Mouse (Mus musculus): ENCODE data around the gene Kpna7. TPM values are rescaled to one million over a fixed set of nuclear protein-coding genes. Genes with fewer than 3 reads are reported as not detected.

Gene Kpna7
- total RNA-seq, 4 experiments from 2014 or later: not detected

- DNase-seq: no peak
Measured at GRCm38 (mm10) chr5:144958271-144958670, 125.6 kb downstream of the Kpna7 start.

GRCm38 (mm10) chr5:144954432-144954831 lies 129.4 kb downstream of the Kpna7 start:
- no peak for DNase-seq

- no peak for DNase-seq
Measured at GRCm38 (mm10) chr5:144952592-144952991, 131.2 kb downstream of the Kpna7 start.

GRCm38 (mm10) chr5:144950428-144951051 lies 133.3 kb downstream of the Kpna7 start:
- no peak for DNase-seq

GRCm38 (mm10) chr5:144949856-144950255 lies 134.0 kb downstream of the Kpna7 start:
- DNase-seq: no peak

DNA sequence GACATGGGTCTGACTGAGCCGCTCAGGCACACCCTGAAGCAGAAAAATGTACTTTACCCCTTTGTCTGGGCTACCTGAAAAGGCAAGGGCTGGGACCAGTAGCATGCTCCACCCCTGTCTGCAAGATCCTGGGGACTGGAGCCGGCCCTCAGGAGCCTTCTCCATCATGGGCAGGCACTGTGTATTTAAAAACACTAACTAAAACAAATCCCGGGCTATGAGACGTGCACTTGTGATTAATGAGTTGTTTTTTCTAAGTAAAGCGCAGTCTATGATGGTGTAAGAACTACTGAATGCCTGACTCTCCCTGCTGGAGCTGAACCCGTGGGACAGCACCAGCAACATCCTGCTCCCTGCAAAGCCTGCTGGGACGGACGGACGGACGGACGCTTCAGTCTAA lies 135.4 kb downstream of the Kpna7 start:
- no peak for DNase-seq

DNA sequence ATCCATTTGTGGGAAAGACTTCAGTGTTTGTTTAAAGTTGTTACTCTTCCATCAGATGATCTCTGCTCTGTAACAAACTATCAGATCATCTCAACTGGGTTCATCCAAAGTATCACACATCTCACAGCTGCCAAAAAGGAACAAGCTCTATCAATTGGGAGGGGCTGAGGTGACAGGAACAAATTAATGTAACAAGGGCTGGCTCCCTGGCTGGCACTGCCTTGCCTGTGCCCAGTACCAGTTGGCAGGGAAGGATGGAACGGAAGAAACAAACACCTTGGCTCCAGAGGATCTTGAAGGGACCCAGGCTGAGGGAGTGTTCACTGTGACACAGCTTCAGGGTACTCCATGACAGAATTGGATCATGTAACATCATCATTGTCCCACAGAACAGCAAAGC lies 135.8 kb downstream of the Kpna7 start:
- no peak for DNase-seq

DNA sequence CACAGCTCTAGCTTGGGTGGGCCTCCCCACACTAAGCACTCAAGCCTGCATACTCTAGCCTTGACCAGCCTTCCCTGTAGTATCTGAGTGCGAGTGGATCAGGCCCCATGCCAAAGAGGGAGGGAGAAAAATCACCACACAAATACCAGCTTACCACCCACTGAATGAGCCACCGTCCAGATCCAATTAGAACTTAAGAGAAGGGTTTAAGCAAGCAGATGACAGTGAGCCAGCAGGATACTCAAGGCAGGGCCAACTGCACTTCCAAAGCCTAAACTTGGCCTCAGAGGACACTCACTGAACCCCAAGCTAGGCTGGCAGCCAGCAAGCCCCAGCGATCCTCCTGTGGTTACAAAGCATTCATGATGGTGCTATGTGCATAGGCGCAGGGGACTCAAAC lies 137.8 kb downstream of the Kpna7 start:
- DNase-seq: peak; percentile 75

DNA sequence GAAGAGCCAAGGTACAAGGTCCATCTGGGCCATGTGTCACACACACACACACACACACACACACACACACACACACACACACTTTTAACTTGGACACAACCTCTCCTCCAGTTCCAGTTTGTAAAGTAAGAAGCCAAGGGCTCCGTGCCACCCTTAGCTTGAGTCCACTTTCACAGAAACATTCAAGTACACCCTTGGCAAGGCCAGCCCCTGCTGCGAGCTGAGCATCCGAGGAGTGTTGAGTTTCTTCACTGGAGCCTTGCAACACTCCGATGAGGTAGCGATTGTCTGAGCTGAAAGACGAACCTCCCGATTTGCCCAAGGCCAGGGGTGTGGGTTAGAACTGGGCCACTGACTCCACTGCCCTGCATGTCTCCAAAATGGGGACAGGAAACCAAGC lies 138.9 kb downstream of the Kpna7 start:
- DNase-seq: peak; percentile 60

DNA sequence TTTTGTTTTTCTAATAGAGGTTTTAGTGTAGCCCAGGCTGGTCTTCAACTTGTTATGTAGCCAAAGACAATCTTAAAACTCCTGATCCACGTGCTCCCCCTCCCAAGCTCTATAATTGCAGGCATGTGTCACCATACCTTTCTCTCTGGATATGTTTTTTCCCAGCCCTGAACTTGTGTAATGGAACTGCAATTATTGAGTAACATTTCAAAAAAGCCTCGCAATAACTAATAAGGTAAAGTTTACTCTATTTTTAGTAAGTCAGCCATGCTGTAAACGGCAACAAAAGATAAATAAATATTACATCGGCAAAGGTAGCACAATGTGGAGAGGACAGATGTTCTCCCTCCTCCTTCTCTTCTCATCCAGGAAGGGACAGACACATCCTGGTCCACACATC lies 139.5 kb downstream of the Kpna7 start:
- DNase-seq: no peak

- no peak for DNase-seq
Measured at GRCm38 (mm10) chr5:144943346-144943745, 140.5 kb downstream of the Kpna7 start.

- no peak for DNase-seq
Measured at GRCm38 (mm10) chr5:144942431-144942830, 141.4 kb downstream of the Kpna7 start.

DNA sequence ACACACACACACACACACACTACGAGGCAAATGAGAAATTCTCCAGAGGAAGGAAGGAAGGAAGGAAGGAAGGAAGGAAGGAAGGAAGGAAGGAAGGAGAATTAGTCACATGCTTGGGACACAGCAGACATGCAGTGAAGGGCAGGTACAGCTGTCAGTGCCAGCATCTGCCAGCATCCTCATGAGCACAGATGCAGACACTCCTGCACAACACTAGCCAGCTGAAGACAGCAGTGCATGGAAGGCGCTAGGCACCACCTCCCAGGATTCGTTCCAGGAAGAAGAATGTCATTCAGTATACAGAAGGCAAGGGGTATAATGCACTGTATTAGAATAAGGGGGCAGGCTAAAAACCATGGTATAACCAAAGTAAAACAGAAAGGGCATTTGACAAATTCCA lies 142.9 kb downstream of the Kpna7 start:
- no peak for DNase-seq

DNA sequence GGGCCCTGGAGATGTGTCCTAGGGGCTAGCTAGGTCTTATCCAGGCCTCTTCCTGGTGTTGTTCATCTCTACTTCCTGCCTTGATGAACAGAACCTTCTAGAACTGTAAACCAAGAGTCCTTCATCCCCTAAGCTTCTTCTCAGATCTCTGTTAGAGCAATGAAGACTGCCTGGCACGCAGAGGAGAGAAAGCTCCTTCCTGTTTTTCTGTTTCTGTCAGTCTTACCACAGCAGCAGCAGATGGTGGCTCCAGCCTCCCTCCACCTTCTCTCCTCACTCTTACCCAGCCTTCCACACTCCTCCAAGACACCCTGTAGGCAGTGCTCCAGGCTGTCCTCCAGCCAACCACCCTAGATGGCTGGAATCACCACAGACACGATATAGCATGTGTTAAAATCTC lies 146.5 kb downstream of the Kpna7 start:
- no peak for DNase-seq

Other genes with a start within 250 kb of the Kpna7 start
- 10 to 100 TPM; 20.3 to 25.8 (median 22.7) TPM for gene Smurf1, start 118.2 kb downstream of the Kpna7 start, total RNA-seq (2022)
- not detected for gene Gm4871, start 51.3 kb downstream of the Kpna7 start, total RNA-seq (2022)
- gene 1700018F24Rik, start 41.0 kb downstream of the Kpna7 start, total RNA-seq (2022): not detected
- 100 to 1,000 TPM; 127 to 148 (median 140) TPM for gene Arpc1a, start 200 bp downstream of the Kpna7 start, total RNA-seq (2022)
- gene Arpc1b, start 30.2 kb upstream of the Kpna7 start, total RNA-seq (2022): 100 to 1,000 TPM; 185 to 202 (median 191) TPM
- 10 to 100 TPM; 60.2 to 98.3 (median 79.4) TPM for gene Pdap1, start 56.2 kb upstream of the Kpna7 start, total RNA-seq (2022)
- 10 to 100 TPM; 93.0 to 98.7 (median 95.5) TPM for gene Bud31, start 56.3 kb upstream of the Kpna7 start, total RNA-seq (2022)
- gene Ptcd1, start 83.1 kb upstream of the Kpna7 start, total RNA-seq (2022): 10 to 100 TPM; 29.0 to 30.6 (median 29.9) TPM
- 10 to 100 TPM; 18.7 to 22.3 (median 20.5) TPM for gene Cpsf4, start 83.2 kb upstream of the Kpna7 start, total RNA-seq (2022)
- gene Atp5j2, start 108.0 kb upstream of the Kpna7 start, total RNA-seq (2022): 100 to 1,000 TPM; 319 to 686 (median 419) TPM
- gene Zkscan14, start 117.8 kb upstream of the Kpna7 start, total RNA-seq (2022): 10 to 100 TPM in 3 of 4 experiments, 1 to 10 TPM in 1; 9.6 to 13.8 (median 11.9) TPM
- 10 to 100 TPM; 11.0 to 14.5 (median 12.8) TPM for gene Zkscan5, start 120.5 kb upstream of the Kpna7 start, total RNA-seq (2022)
- gene Zfp655, start 147.7 kb upstream of the Kpna7 start, total RNA-seq (2022): 10 to 100 TPM; 54.1 to 71.1 (median 61.4) TPM
- gene Zscan25, start 196.5 kb upstream of the Kpna7 start, total RNA-seq (2022): 10 to 100 TPM; 18.7 to 23.7 (median 22.3) TPM

Measured in adrenal gland, adult 8-10 months (tissue).